Mouse (Mus musculus): ENCODE results near the gene Lhfpl1. TPM values are rescaled to one million over a fixed set of nuclear protein-coding genes. Genes with fewer than 3 reads are reported as not detected.
"Not testable (repeated sequence)": the region's sequence is repeated elsewhere in the genome, so short reads cannot be mapped to it uniquely, and the experiment has no call there.

The Lhfpl1 gene
- 2.6 and 2.7 TPM in 2 replicates for polyA plus RNA-seq (2015; fragmentation: Nextera tagmentation; extraction: Ambion mirVana)

GRCm38 (mm10) chrX:145348377-145349203 is at the start of gene Lhfpl1:
TSS of gene Lhfpl1 (minus strand) at chrX:145349089.
- H3K36me3 ChIP-seq, result no peaks in the 10 kb centered on the region
- H3K27ac ChIP-seq, result peak within 1 kb of the TSS; percentile 62
- 23% methylated on average over 7 of the region's 7 CpGs for WGBS
- no peaks in the 10 kb centered on the region for H3K4me1 ChIP-seq
- peak within 1 kb of the TSS; percentile 44 for H3K4me2 ChIP-seq
- H3K4me3 ChIP-seq, result peak within 1 kb of the TSS; percentile 23
- H3K9ac ChIP-seq, result no peak within 1 kb of the TSS
- H3K27me3 ChIP-seq, result peaks cover 5% of the 10 kb centered on the region; the same call in 1 of the 2 replicates
- H3K9me3 ChIP-seq, result no peaks in the 10 kb centered on the region
- ATAC-seq (ENCODE audit: insufficient number of reproducible peaks, insufficient read depth, low FRiP score, low TSS enrichment, low read depth), result peak; percentile 75

- no peak overlapping the region for H3K9ac ChIP-seq
- no peak overlapping the region for H3K27ac ChIP-seq
- WGBS, result 75% methylated on average over 5 of the region's 5 CpGs
- H3K36me3 ChIP-seq, result no peaks in the 10 kb centered on the region
- peaks cover 8% of the 10 kb centered on the region; the same call in 1 of the 2 replicates for H3K27me3 ChIP-seq
- ATAC-seq (ENCODE audit: insufficient number of reproducible peaks, insufficient read depth, low FRiP score, low TSS enrichment, low read depth), result no peak
- H3K9me3 ChIP-seq, result no peaks in the 10 kb centered on the region
- no peak overlapping the region for H3K4me2 ChIP-seq
- no peaks in the 10 kb centered on the region for H3K4me1 ChIP-seq
- H3K4me3 ChIP-seq, result no peak overlapping the region
These were observed 22.9 kb upstream of the Lhfpl1 start for GRCm38 (mm10) chrX:145371839-145372238.

- no peak for ATAC-seq (ENCODE audit: insufficient number of reproducible peaks, insufficient read depth, low FRiP score, low TSS enrichment, low read depth)
- 85% methylated on average over 4 of the region's 4 CpGs for WGBS
- Histone ChIP-seq H3K4me2 (no peak overlapping the region), H3K9ac (no peak overlapping the region), H3K9me3 (no peaks in the 10 kb centered on the region), H3K27ac (no peak overlapping the region), H3K36me3 (no peaks in the 10 kb centered on the region), H3K4me1 (no peaks in the 10 kb centered on the region), H3K4me3 (no peak overlapping the region), H3K27me3 (0 out of 2 replicates have a peak, but pooled peaks cover 3% of the 10 kb centered on the region)
These were observed 13.6 kb upstream of the Lhfpl1 start for GRCm38 (mm10) chrX:145362527-145362926.

GRCm38 (mm10) chrX:145342402-145342801 is 6.5 kb downstream of the Lhfpl1 start:
- no peaks in the 10 kb centered on the region for H3K36me3 ChIP-seq
- no peak overlapping the region for H3K9ac ChIP-seq
- no peaks in the 10 kb centered on the region for H3K9me3 ChIP-seq
- H3K27me3 ChIP-seq, result peaks cover 12% of the 10 kb centered on the region; the same call in 1 of the 2 replicates
- H3K4me3 ChIP-seq, result no peak overlapping the region
- H3K4me2 ChIP-seq, result no peak overlapping the region
- 70% methylated on average over 2 of the region's 2 CpGs for WGBS
- no peaks in the 10 kb centered on the region for H3K4me1 ChIP-seq
- no peak for ATAC-seq (ENCODE audit: insufficient number of reproducible peaks, insufficient read depth, low FRiP score, low TSS enrichment, low read depth)
- no peak overlapping the region for H3K27ac ChIP-seq

GRCm38 (mm10) chrX:145336141-145336540 is 12.7 kb downstream of the Lhfpl1 start:
- H3K9ac ChIP-seq, result no peak overlapping the region
- WGBS, result 47% methylated on average over 1 of the region's 1 CpGs
- H3K27ac ChIP-seq, result no peak overlapping the region
- no peaks in the 10 kb centered on the region for H3K9me3 ChIP-seq
- no peaks in the 10 kb centered on the region for H3K4me1 ChIP-seq
- no peaks in the 10 kb centered on the region for H3K36me3 ChIP-seq
- H3K4me2 ChIP-seq, result no peak overlapping the region
- ATAC-seq (ENCODE audit: insufficient number of reproducible peaks, insufficient read depth, low FRiP score, low TSS enrichment, low read depth), result no peak
- H3K27me3 ChIP-seq, result peaks cover 6% of the 10 kb centered on the region; the same call in 1 of the 2 replicates
- no peak overlapping the region for H3K4me3 ChIP-seq

- Histone ChIP-seq H3K27ac (no peak overlapping the region), H3K4me3 (no peak overlapping the region), H3K9me3 (no peaks in the 10 kb centered on the region), H3K9ac (no peak overlapping the region), H3K36me3 (no peaks in the 10 kb centered on the region), H3K4me1 (no peaks in the 10 kb centered on the region), H3K4me2 (no peak overlapping the region), H3K27me3 (peaks cover 3% of the 10 kb centered on the region; the same call in 1 of the 2 replicates)
- no peak for ATAC-seq (ENCODE audit: insufficient number of reproducible peaks, insufficient read depth, low FRiP score, low TSS enrichment, low read depth)
- 74% methylated on average over 1 of the region's 1 CpGs for WGBS
These were observed 40.3 kb downstream of the Lhfpl1 start for GRCm38 (mm10) chrX:145308555-145308954.

- no peak overlapping the region for H3K4me3 ChIP-seq
- peaks cover 3% of the 10 kb centered on the region; the same call in 1 of the 2 replicates for H3K27me3 ChIP-seq
- no peak overlapping the region for H3K9ac ChIP-seq
- H3K36me3 ChIP-seq, result no peaks in the 10 kb centered on the region
- H3K4me1 ChIP-seq, result no peaks in the 10 kb centered on the region
- H3K4me2 ChIP-seq, result no peak overlapping the region
- H3K27ac ChIP-seq, result no peak overlapping the region
- ATAC-seq (ENCODE audit: insufficient number of reproducible peaks, insufficient read depth, low FRiP score, low TSS enrichment, low read depth), result no peak
- 13% methylated on average over 2 of the region's 2 CpGs for WGBS
- no peaks in the 10 kb centered on the region for H3K9me3 ChIP-seq
These were observed 41.7 kb downstream of the Lhfpl1 start for GRCm38 (mm10) chrX:145307174-145307573.

GRCm38 (mm10) chrX:145300232-145300631 is 48.7 kb downstream of the Lhfpl1 start:
- ATAC-seq (ENCODE audit: insufficient number of reproducible peaks, insufficient read depth, low FRiP score, low TSS enrichment, low read depth); H3K4me3 ChIP-seq; H3K27me3 ChIP-seq; H3K27ac ChIP-seq; H3K4me2 ChIP-seq; H3K36me3 ChIP-seq; H3K4me1 ChIP-seq; H3K9me3 ChIP-seq; H3K9ac ChIP-seq: not testable (repeated sequence)

- whole genome bisulfite sequencing, result 79% methylated on average over 3 of the region's 3 CpGs
- H3K4me1 ChIP-seq, result no peaks in the 10 kb centered on the region
These were observed 76.7 kb downstream of the Lhfpl1 start for GRCm38 (mm10) chrX:145272209-145272608.

GRCm38 (mm10) chrX:145271768-145272167 is 77.1 kb downstream of the Lhfpl1 start:
- H3K27me3 ChIP-seq, result no peaks in the 10 kb centered on the region
- no peak for ATAC-seq (ENCODE audit: insufficient number of reproducible peaks, insufficient read depth, low FRiP score, low TSS enrichment, low read depth)
- no peaks in the 10 kb centered on the region for H3K36me3 ChIP-seq

More at GRCm38 (mm10) chrX:145272209-145272608, 76.7 kb downstream of the Lhfpl1 start:
- H3K9me3 ChIP-seq, result no peaks in the 10 kb centered on the region
- no peaks in the 10 kb centered on the region for H3K36me3 ChIP-seq
- H3K4me3 ChIP-seq, result no peak overlapping the region
- ATAC-seq (ENCODE audit: insufficient number of reproducible peaks, insufficient read depth, low FRiP score, low TSS enrichment, low read depth), result no peak
- H3K27ac ChIP-seq, result no peak overlapping the region
- H3K27me3 ChIP-seq, result no peaks in the 10 kb centered on the region
- no peak overlapping the region for H3K4me2 ChIP-seq
- no peak overlapping the region for H3K9ac ChIP-seq

GRCm38 (mm10) chrX:145261803-145262202 is 87.1 kb downstream of the Lhfpl1 start:
- ATAC-seq (ENCODE audit: insufficient number of reproducible peaks, insufficient read depth, low FRiP score, low TSS enrichment, low read depth), result no peak
- H3K9me3 ChIP-seq, result no peaks in the 10 kb centered on the region
- H3K36me3 ChIP-seq, result no peaks in the 10 kb centered on the region
- H3K9ac ChIP-seq, result no peak overlapping the region
- H3K4me2 ChIP-seq, result no peak overlapping the region
- 30% methylated on average over 5 of the region's 5 CpGs for WGBS
- no peaks in the 10 kb centered on the region for H3K4me1 ChIP-seq
- H3K27me3 ChIP-seq, result no peaks in the 10 kb centered on the region
- H3K4me3 ChIP-seq, result no peak overlapping the region
- no peak overlapping the region for H3K27ac ChIP-seq

More at GRCm38 (mm10) chrX:145271768-145272167, 77.1 kb downstream of the Lhfpl1 start:
- 55% methylated on average over 4 of the region's 4 CpGs for WGBS
- no peak overlapping the region for H3K4me2 ChIP-seq
- H3K4me1 ChIP-seq, result no peaks in the 10 kb centered on the region
- H3K9me3 ChIP-seq, result no peaks in the 10 kb centered on the region
- no peak overlapping the region for H3K4me3 ChIP-seq
- H3K9ac ChIP-seq, result no peak overlapping the region
- H3K27ac ChIP-seq, result no peak overlapping the region

Data from embryonic facial prominence, embryonic 13.5 days (tissue).